9 mouse cellular contexts compared by ENCODE assay signal in genomic region chr10:22917797-22918196, GRCm38 (mm10).
"Had no signal": no experiment of that assay in that cellular context is flagged by ENCODE, and none has a peak within 500 bp of the region (broad histone marks: within the 10 kb centered on the region; RNA-seq: fewer than 3 reads in every experiment).

No protein-coding gene starts in this region.

- DNase-seq: kidney, adult 2 months; kidney, postnatal 14 days; left cerebral cortex, postnatal 4 days; lung, adult 18-20 months; lung, postnatal 36 days; thymus, postnatal 4 days had no signal

- H3K4me3 ChIP-seq: limb, embryonic 13.5 days; midbrain, embryonic 13.5 days had no signal

- H3K27me3 ChIP-seq: midbrain, embryonic 13.5 days had no signal

- H3K9ac ChIP-seq: limb, embryonic 13.5 days; liver, embryonic 14.5 days; midbrain, embryonic 13.5 days had no signal

- H3K27ac ChIP-seq: limb, embryonic 13.5 days; liver, embryonic 14.5 days; midbrain, embryonic 13.5 days had no signal

- H3K36me3 ChIP-seq: limb, embryonic 13.5 days; midbrain, embryonic 13.5 days had no signal

- H3K4me2 ChIP-seq: limb, embryonic 13.5 days; midbrain, embryonic 13.5 days had no signal

- H3K9me3 ChIP-seq: limb, embryonic 13.5 days; midbrain, embryonic 13.5 days had no signal

- H3K4me1 ChIP-seq: limb, embryonic 13.5 days; midbrain, embryonic 13.5 days had no signal

- ATAC-seq: midbrain, embryonic 13.5 days had no signal
